Mouse (Mus musculus): Measurements from ENCODE around the gene Sobp. TPM values are rescaled to one million over a fixed set of nuclear protein-coding genes. Genes with fewer than 3 reads are reported as not detected.

Gene Sobp
- polyA plus RNA-seq, 1 experiment from 2014 or later = 4.5 TPM

DNA sequence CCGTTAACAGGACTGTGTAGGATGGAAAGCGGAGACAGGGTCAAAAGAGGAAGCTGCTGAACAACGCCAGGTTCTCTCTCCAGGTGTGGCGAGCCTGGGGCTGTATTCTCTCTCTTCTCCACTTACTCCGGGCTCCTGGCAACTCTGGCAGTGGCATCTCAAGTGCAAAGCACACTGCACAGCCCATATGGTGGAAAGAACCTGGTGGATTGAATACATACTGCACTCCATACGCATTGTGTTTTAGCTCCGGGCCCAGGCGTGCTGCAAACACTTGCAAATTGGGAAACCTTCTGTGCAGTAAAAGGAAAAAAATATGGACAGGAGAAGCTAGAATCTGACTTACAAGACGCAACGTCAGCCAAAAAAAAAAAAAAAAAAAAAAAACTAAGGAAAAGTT is 80.9 kb downstream of the Sobp start:
- H3K27me3 ChIP-seq (replicated peaks; ENCODE audit: control insufficient read depth, insufficient read depth, low read length) = no peaks in the 10 kb centered on the region
- ATAC-seq (ENCODE audit: low read depth) = no peak
- no peak overlapping the region for H3K4me3 ChIP-seq (ENCODE audit: low read depth, low read length)
- H3K4me1 ChIP-seq (ENCODE audit: control insufficient read depth, insufficient read depth, low read length) = no peaks in the 10 kb centered on the region
- H3K36me3 ChIP-seq (ENCODE audit: control insufficient read depth, insufficient read depth, low read length) = no peaks in the 10 kb centered on the region
- no peak overlapping the region for H3K27ac ChIP-seq (replicated peaks; ENCODE audit: low read depth, low read length)
- DNase-seq (ENCODE audit: low spot score) = no peak
- no peaks in the 10 kb centered on the region for H3K9me3 ChIP-seq (ENCODE audit: control insufficient read depth, low read length)
- 77% methylated on average over 10 of the region's 10 CpGs for WGBS
- no peak overlapping the region for H3K9ac ChIP-seq (ENCODE audit: low read depth, low read length)
- H3K4me2 ChIP-seq (ENCODE audit: low read depth, low read length) = no peak overlapping the region

- Histone ChIP-seq H3K27me3 (replicated peaks; ENCODE audit: control insufficient read depth, insufficient read depth, low read length) (no peaks in the 10 kb centered on the region), H3K36me3 (ENCODE audit: control insufficient read depth, insufficient read depth, low read length) (peaks cover 6% of the 10 kb centered on the region; the same call in 1 of the 2 replicates), H3K4me2 (ENCODE audit: low read depth, low read length) (no peak overlapping the region), H3K27ac (replicated peaks; ENCODE audit: low read depth, low read length) (no peak overlapping the region), H3K4me1 (ENCODE audit: control insufficient read depth, insufficient read depth, low read length) (no peaks in the 10 kb centered on the region), H3K9ac (ENCODE audit: low read depth, low read length) (no peak overlapping the region), H3K4me3 (ENCODE audit: low read depth, low read length) (no peak overlapping the region), H3K9me3 (ENCODE audit: control insufficient read depth, low read length) (no peaks in the 10 kb centered on the region)
- WGBS = 66% methylated on average over 3 of the region's 3 CpGs
- ATAC-seq (ENCODE audit: low read depth) = no peak
- DNase-seq (ENCODE audit: low spot score) = no peak
Measured at GRCm38 (mm10) chr10:43090040-43090439, 84.3 kb downstream of the Sobp start.

GRCm38 (mm10) chr10:43087421-43087820 is 86.9 kb downstream of the Sobp start:
- DNase-seq (ENCODE audit: low spot score) (no peak), ATAC-seq (ENCODE audit: low read depth) (no peak)
- Histone ChIP-seq H3K27me3 (replicated peaks; ENCODE audit: control insufficient read depth, insufficient read depth, low read length) (no peaks in the 10 kb centered on the region), H3K27ac (replicated peaks; ENCODE audit: low read depth, low read length) (no peak overlapping the region), H3K4me3 (ENCODE audit: low read depth, low read length) (no peak overlapping the region), H3K4me1 (ENCODE audit: control insufficient read depth, insufficient read depth, low read length) (no peaks in the 10 kb centered on the region), H3K4me2 (ENCODE audit: low read depth, low read length) (no peak overlapping the region), H3K36me3 (ENCODE audit: control insufficient read depth, insufficient read depth, low read length) (peaks cover 6% of the 10 kb centered on the region; the same call in 1 of the 2 replicates), H3K9ac (ENCODE audit: low read depth, low read length) (no peak overlapping the region), H3K9me3 (ENCODE audit: control insufficient read depth, low read length) (no peaks in the 10 kb centered on the region)
- WGBS = 83% methylated on average over 2 of the region's 2 CpGs

- DNase-seq (ENCODE audit: low spot score) = no peak
- Histone ChIP-seq H3K9ac (ENCODE audit: low read depth, low read length) (no peak overlapping the region), H3K4me2 (ENCODE audit: low read depth, low read length) (no peak overlapping the region), H3K9me3 (ENCODE audit: control insufficient read depth, low read length) (no peaks in the 10 kb centered on the region), H3K4me3 (ENCODE audit: low read depth, low read length) (no peak overlapping the region), H3K36me3 (ENCODE audit: control insufficient read depth, insufficient read depth, low read length) (peaks cover 6% of the 10 kb centered on the region; the same call in 1 of the 2 replicates), H3K27ac (replicated peaks; ENCODE audit: low read depth, low read length) (no peak overlapping the region), H3K27me3 (replicated peaks; ENCODE audit: control insufficient read depth, insufficient read depth, low read length) (no peaks in the 10 kb centered on the region), H3K4me1 (ENCODE audit: control insufficient read depth, insufficient read depth, low read length) (no peaks in the 10 kb centered on the region)
- WGBS = 88% methylated on average over 6 of the region's 6 CpGs
- ATAC-seq (ENCODE audit: low read depth) = no peak
Measured at GRCm38 (mm10) chr10:43086888-43087287, 87.4 kb downstream of the Sobp start.

- Histone ChIP-seq H3K9ac (ENCODE audit: low read depth, low read length) (no peak overlapping the region), H3K4me1 (ENCODE audit: control insufficient read depth, insufficient read depth, low read length) (no peaks in the 10 kb centered on the region), H3K36me3 (ENCODE audit: control insufficient read depth, insufficient read depth, low read length) (peaks cover 6% of the 10 kb centered on the region; the same call in 1 of the 2 replicates), H3K4me2 (ENCODE audit: low read depth, low read length) (no peak overlapping the region), H3K9me3 (ENCODE audit: control insufficient read depth, low read length) (no peaks in the 10 kb centered on the region), H3K27ac (replicated peaks; ENCODE audit: low read depth, low read length) (no peak overlapping the region), H3K4me3 (ENCODE audit: low read depth, low read length) (no peak overlapping the region), H3K27me3 (replicated peaks; ENCODE audit: control insufficient read depth, insufficient read depth, low read length) (no peaks in the 10 kb centered on the region)
- ATAC-seq (ENCODE audit: low read depth) (peak; percentile 26; the same call in 1 of the 2 replicates), DNase-seq (ENCODE audit: low spot score) (no peak)
- WGBS = 49% methylated on average over 6 of the region's 6 CpGs
Measured at GRCm38 (mm10) chr10:43084087-43084366, 90.3 kb downstream of the Sobp start.

DNA sequence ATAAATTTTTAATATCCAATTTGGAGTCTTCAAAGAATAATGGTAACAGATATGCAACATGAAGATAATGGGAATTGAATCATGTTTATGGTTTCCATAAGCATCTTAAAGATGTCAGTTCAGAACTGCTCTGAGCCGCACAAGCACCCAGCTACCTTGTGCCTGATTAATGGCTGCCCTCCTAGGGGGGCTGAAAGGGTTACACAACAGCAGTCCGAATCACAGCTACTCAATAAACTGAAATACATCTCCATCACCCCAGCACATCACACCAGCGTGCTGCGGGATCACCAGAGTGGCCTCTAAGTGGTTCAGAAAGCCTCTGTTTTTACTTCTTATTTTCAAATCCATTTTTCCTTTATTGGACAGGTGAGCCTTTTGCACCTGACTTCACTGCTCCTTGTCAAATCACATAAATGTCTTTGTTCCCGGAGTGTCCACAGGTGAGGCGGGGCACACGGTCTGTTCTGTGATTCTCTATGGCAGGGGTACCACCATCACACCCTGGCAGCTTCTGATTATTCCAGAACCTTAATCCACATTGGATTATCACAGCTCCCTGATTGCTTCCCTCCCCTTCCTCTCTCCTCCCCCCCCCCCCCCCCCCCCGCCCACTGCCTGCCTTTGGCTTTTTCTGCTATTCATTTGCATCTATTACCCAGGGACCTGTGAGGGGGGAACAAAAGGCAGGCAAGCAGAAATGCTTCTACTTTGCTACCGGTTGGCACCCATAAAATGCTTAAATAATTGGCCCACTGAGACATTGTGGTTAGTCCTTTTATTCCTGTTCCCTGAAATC is 90.8 kb downstream of the Sobp start:
- H3K27ac ChIP-seq (replicated peaks; ENCODE audit: low read depth, low read length) = no peak overlapping the region
- H3K4me1 ChIP-seq (ENCODE audit: control insufficient read depth, insufficient read depth, low read length) = no peaks in the 10 kb centered on the region
- no peaks in the 10 kb centered on the region for H3K9me3 ChIP-seq (ENCODE audit: control insufficient read depth, low read length)
- DNase-seq (ENCODE audit: low spot score) (no peak), ATAC-seq (ENCODE audit: low read depth) (peak; percentile 22; the same call in 1 of the 2 replicates)
- WGBS = 75% methylated on average over 8 of the region's 9 CpGs
- peaks cover 6% of the 10 kb centered on the region; the same call in 1 of the 2 replicates for H3K36me3 ChIP-seq (ENCODE audit: control insufficient read depth, insufficient read depth, low read length)
- H3K27me3 ChIP-seq (replicated peaks; ENCODE audit: control insufficient read depth, insufficient read depth, low read length) = no peaks in the 10 kb centered on the region
- H3K9ac ChIP-seq (ENCODE audit: low read depth, low read length) = no peak overlapping the region
- no peak overlapping the region for H3K4me3 ChIP-seq (ENCODE audit: low read depth, low read length)
- H3K4me2 ChIP-seq (ENCODE audit: low read depth, low read length) = no peak overlapping the region

GRCm38 (mm10) chr10:43081316-43081715 is 93.0 kb downstream of the Sobp start:
- Histone ChIP-seq H3K4me2 (ENCODE audit: low read depth, low read length) (no peak overlapping the region), H3K9ac (ENCODE audit: low read depth, low read length) (no peak overlapping the region), H3K36me3 (ENCODE audit: control insufficient read depth, insufficient read depth, low read length) (no peaks in the 10 kb centered on the region), H3K4me1 (ENCODE audit: control insufficient read depth, insufficient read depth, low read length) (no peaks in the 10 kb centered on the region), H3K27ac (replicated peaks; ENCODE audit: low read depth, low read length) (no peak overlapping the region), H3K9me3 (ENCODE audit: control insufficient read depth, low read length) (no peaks in the 10 kb centered on the region), H3K27me3 (replicated peaks; ENCODE audit: control insufficient read depth, insufficient read depth, low read length) (no peaks in the 10 kb centered on the region), H3K4me3 (ENCODE audit: low read depth, low read length) (no peak overlapping the region)
- DNase-seq (ENCODE audit: low spot score) (peak; percentile 32), ATAC-seq (ENCODE audit: low read depth) (no peak)
- 74% methylated on average over 3 of the region's 3 CpGs for WGBS

- WGBS = 54% methylated on average over 13 of the region's 13 CpGs
- no peak for ATAC-seq (ENCODE audit: low read depth)
Measured at GRCm38 (mm10) chr10:43075535-43076152, 98.7 kb downstream of the Sobp start.

More at GRCm38 (mm10) chr10:43075535-43076152, 98.7 kb downstream of the Sobp start:
- Histone ChIP-seq H3K4me2 (ENCODE audit: low read depth, low read length) (no peak overlapping the region), H3K9me3 (ENCODE audit: control insufficient read depth, low read length) (no peaks in the 10 kb centered on the region), H3K27ac (replicated peaks; ENCODE audit: low read depth, low read length) (no peak overlapping the region), H3K4me1 (ENCODE audit: control insufficient read depth, insufficient read depth, low read length) (peaks cover 5% of the 10 kb centered on the region; the same call in 1 of the 2 replicates), H3K9ac (ENCODE audit: low read depth, low read length) (no peak overlapping the region), H3K36me3 (ENCODE audit: control insufficient read depth, insufficient read depth, low read length) (no peaks in the 10 kb centered on the region), H3K4me3 (ENCODE audit: low read depth, low read length) (no peak overlapping the region), H3K27me3 (replicated peaks; ENCODE audit: control insufficient read depth, insufficient read depth, low read length) (no peaks in the 10 kb centered on the region)
- DNase-seq (ENCODE audit: low spot score) = no peak

Measured in embryonic facial prominence, embryonic 14.5 days (tissue).